8 mouse cellular contexts compared by ENCODE assay signal in genomic region chr9:46013616-46014015, GRCm38 (mm10). TPM values are rescaled to one million over a fixed set of nuclear protein-coding genes. Genes with fewer than 3 reads are reported as not detected.
DNase-seq lines count a peak whose midpoint lies in the region; ATAC-seq and TF ChIP-seq lines count a peak whose summit lies in the region.

No protein-coding gene starts in this region.

- no peak for TF ChIP-seq EP300 in heart, adult 2 months (IDR thresholded peaks at IDR 0.05; ENCODE audit: insufficient read depth, low read depth, low read length)

- peak overlapping the region; percentile 97 for H3K9ac ChIP-seq in heart, adult 2 months (ENCODE audit: low read depth, low read length)
- H3K9ac ChIP-seq in ES-E14 (ENCODE audit: insufficient read depth, low read depth, low read length, poor library complexity, severe bottlenecking) = peak overlapping the region; percentile 91
- H3K9ac ChIP-seq in forebrain, postnatal 0 days = peak overlapping the region; percentile 94
- peak overlapping the region; percentile 89 for H3K9ac ChIP-seq in liver, embryonic 16.5 days (ENCODE audit: low read depth, low read length)

- H3K4me3 ChIP-seq in heart, adult 2 months = peak overlapping the region; percentile 97
- H3K4me3 ChIP-seq in ES-E14 (ENCODE audit: insufficient read depth in 1 of 2, low read depth in 1 of 2, low read length in 2 of 2, poor library complexity in 1 of 2, severe bottlenecking in 1 of 2) = peak overlapping the region; percentile 83 to 98
- peak overlapping the region; percentile 97 for H3K4me3 ChIP-seq in forebrain, postnatal 0 days (ENCODE audit: low read depth, low read length)
- peak overlapping the region; percentile 87 for H3K4me3 ChIP-seq in liver, embryonic 16.5 days (ENCODE audit: low read depth, low read length)

- peaks cover 6% of the 10 kb centered on the region; the same call in 1 of the 2 replicates for H3K36me3 ChIP-seq in heart, adult 2 months (ENCODE audit: control insufficient read depth, insufficient read depth, low read length)
- no peaks in the 10 kb centered on the region; the same call in 1 of the 2 replicates for H3K36me3 ChIP-seq in ES-E14 (ENCODE audit: control insufficient read depth, insufficient read depth, low read length, poor library complexity, severe bottlenecking)
- peaks cover 3% of the 10 kb centered on the region; the same call in 1 of the 2 replicates for H3K36me3 ChIP-seq in forebrain, postnatal 0 days (ENCODE audit: insufficient read depth)
- no peaks in the 10 kb centered on the region for H3K36me3 ChIP-seq in liver, embryonic 16.5 days (ENCODE audit: control insufficient read depth, insufficient read depth)

- H3K27ac ChIP-seq in heart, adult 2 months = peak overlapping the region; percentile 98
- H3K27ac ChIP-seq in ES-E14 (ENCODE audit: insufficient read depth, low read depth, low read length, poor library complexity, severe bottlenecking) = no peak overlapping the region
- peak overlapping the region; percentile 88 for H3K27ac ChIP-seq in forebrain, postnatal 0 days (ENCODE audit: low read depth, low read length)
- peak overlapping the region; percentile 81 for H3K27ac ChIP-seq in liver, embryonic 16.5 days (ENCODE audit: low read length)

- H3K4me2 ChIP-seq in forebrain, postnatal 0 days (ENCODE audit: low read depth) = peak overlapping the region; percentile 64
- H3K4me2 ChIP-seq in liver, embryonic 16.5 days (ENCODE audit: low read depth, low read length) = peak overlapping the region; percentile 91

- H3K4me1 ChIP-seq in heart, adult 2 months (ENCODE audit: control insufficient read depth, insufficient read depth, low read length) = peaks cover 16% of the 10 kb centered on the region
- peaks cover 4 to 16% of the 10 kb centered on the region in 2 experiments; a peak in 3 of 4 replicates for H3K4me1 ChIP-seq in ES-E14 (ENCODE audit: control insufficient read depth in 2 of 2, insufficient read depth in 2 of 2, low read length in 2 of 2, poor library complexity in 1 of 2)
- H3K4me1 ChIP-seq in forebrain, postnatal 0 days (ENCODE audit: insufficient read depth) = peaks cover 22% of the 10 kb centered on the region
- peaks cover 37% of the 10 kb centered on the region for H3K4me1 ChIP-seq in liver, embryonic 16.5 days (ENCODE audit: control insufficient read depth, low read depth, low read length)

- intact Hi-C loops in heart, adult 2 months (cut with DNase I) = loop anchor here (2.0 kb wide), 1 partner anchor 171 kb away; no protein-coding TSS in a partner anchor
- intact Hi-C loops in heart, postnatal 36 days (cut with DNase I) = loop anchor here (2.0 to 5.0 kb wide), 3 partner anchors 49 to 177 kb away; no protein-coding TSS in a partner anchor
- intact Hi-C loops in left cerebral cortex, postnatal 14 days (cut with DNase I) = no loop called here

- DNase-seq in heart, adult 2 months = no peak
- DNase-seq in heart, postnatal 36 days = no peak
- no peak for DNase-seq in ES-E14 (ENCODE audit: low read depth, low spot score)
- DNase-seq in forebrain, postnatal 0 days = no peak
- DNase-seq in left cerebral cortex, postnatal 14 days (ENCODE audit: low spot score in 2 of 2) = no peak
- DNase-seq in layer of hippocampus, postnatal 14 days (ENCODE audit: low spot score in 2 of 2) = no peak
- DNase-seq in embryo, embryonic 9.5 days (ENCODE audit: extremely low spot score) = no peak

- 2% methylated on average over 5 of the region's 5 CpGs for WGBS in heart, adult 2 months
- WGBS in forebrain, postnatal 0 days = 3% methylated on average over 5 of the region's 5 CpGs
- 0% methylated on average over 5 of the region's 5 CpGs for WGBS in liver, embryonic 16.5 days (ENCODE audit: insufficient replicate concordance)

- H3K9me3 ChIP-seq in ES-E14 (ENCODE audit: control insufficient read depth, insufficient read depth, low read depth, low read length) = no peaks in the 10 kb centered on the region
- H3K9me3 ChIP-seq in forebrain, postnatal 0 days (ENCODE audit: low read length) = no peaks in the 10 kb centered on the region
- no peaks in the 10 kb centered on the region for H3K9me3 ChIP-seq in liver, embryonic 16.5 days (replicated peaks; ENCODE audit: control insufficient read depth, low read length)

- ATAC-seq in forebrain, postnatal 0 days = no peak
- ATAC-seq in liver, embryonic 16.5 days (ENCODE audit: low read depth) = no peak

- TF ChIP-seq CTCF in heart, adult 2 months (IDR thresholded peaks at IDR 0.05) = no peak
- TF ChIP-seq CTCF in forebrain, postnatal 0 days (IDR thresholded peaks at IDR 0.05; ENCODE audit: low read depth) = no peak

- H3K79me2 ChIP-seq in heart, adult 2 months (replicated peaks; ENCODE audit: control insufficient read depth, insufficient read depth, low read length) = peaks cover 4% of the 10 kb centered on the region; the same call in 1 of the 2 replicates

- in situ Hi-C loops in ES-E14 (cut with MboI; ENCODE audit: low sequenced_read_pairs in 2 of 2, unreplicated experiment in 2 of 2) = no loop called here

- no peaks in the 10 kb centered on the region for H3K27me3 ChIP-seq in heart, adult 2 months (ENCODE audit: control insufficient read depth, insufficient read depth, low read length)
- H3K27me3 ChIP-seq in forebrain, postnatal 0 days (ENCODE audit: insufficient read depth, low read length) = no peaks in the 10 kb centered on the region
- H3K27me3 ChIP-seq in liver, embryonic 16.5 days (ENCODE audit: control insufficient read depth, insufficient read depth, low read depth, low read length) = no peaks in the 10 kb centered on the region

- TF ChIP-seq POLR2A in heart, adult 2 months (IDR thresholded peaks at IDR 0.05; ENCODE audit: insufficient read depth, low read depth, low read length) = no peak

TF ChIP-seq in ES-E14, 5 proteins besides CTCF, POLR2A, EP300 and RAD21:
- TF ChIP-seq HCFC1 (IDR thresholded peaks at IDR 0.05; ENCODE audit: borderline replicate concordance, insufficient read depth, low read length) (no peak), ZNF384 (IDR thresholded peaks at IDR 0.05; ENCODE audit: low read depth, low read length) (no peak), MAFK (IDR thresholded peaks at IDR 0.05; ENCODE audit: insufficient read depth, low read depth, low read length) (no peak), ZC3H11A (IDR thresholded peaks at IDR 0.05; ENCODE audit: borderline replicate concordance, low read depth, low read length) (no peak), CHD2 (IDR thresholded peaks at IDR 0.05; ENCODE audit: low read depth, low read length) (no peak)

RNA-seq across cellular contexts. Expression of gene Sik3, which starts 1.0 kb away (rescaled TPM):
- total RNA-seq in heart, adult 2 months (2021) = 10 to 100 TPM; 62.1 to 81.1 TPM
- polyA plus RNA-seq in heart, adult 2 months (2012; rRNA removed) = 30.7 and 32.1 TPM in 2 replicates
- total RNA-seq in heart, postnatal 36 days (2021) = 10 to 100 TPM; 75.9 to 76.1 TPM
- 18.9 and 25.3 TPM in 2 replicates for total RNA-seq in ES-E14 (2012; rRNA removed)
- 24.2 and 27.9 TPM in 2 replicates for total RNA-seq in forebrain, postnatal 0 days (2014; rRNA removed)
- 8.4 and 9.3 TPM in 2 replicates for polyA plus RNA-seq in forebrain, postnatal 0 days (2015; fragmentation: Nextera tagmentation; extraction: Ambion mirVana)
- polyA plus RNA-seq in liver, embryonic 16.5 days (2015; fragmentation: Nextera tagmentation; extraction: Ambion mirVana) = 1.6 and 1.7 TPM in 2 replicates
- 100 to 1,000 TPM in 1 of 2 experiments, 10 to 100 TPM in 1; 95.0 to 103 TPM for total RNA-seq in left cerebral cortex, postnatal 14 days (2021)
- total RNA-seq in layer of hippocampus, postnatal 14 days (2021) = 100 to 1,000 TPM; 104 to 118 TPM

RNA-seq across cellular contexts. Expression of gene Pafah1b2, which starts 1.1 kb away (rescaled TPM):
- 10 to 100 TPM; 46.0 to 49.0 TPM for total RNA-seq in heart, adult 2 months (2021)
- polyA plus RNA-seq in heart, adult 2 months (2012; rRNA removed) = 17.1 and 28.8 TPM in 2 replicates
- 10 to 100 TPM; 48.1 to 50.0 TPM for total RNA-seq in heart, postnatal 36 days (2021)
- 51.1 and 64.9 TPM in 2 replicates for total RNA-seq in ES-E14 (2012; rRNA removed)
- total RNA-seq in forebrain, postnatal 0 days (2014; rRNA removed) = 318 and 354 TPM in 2 replicates
- polyA plus RNA-seq in forebrain, postnatal 0 days (2015; fragmentation: Nextera tagmentation; extraction: Ambion mirVana) = 222 and 258 TPM in 2 replicates
- 57.6 and 63.3 TPM in 2 replicates for polyA plus RNA-seq in liver, embryonic 16.5 days (2015; fragmentation: Nextera tagmentation; extraction: Ambion mirVana)
- total RNA-seq in left cerebral cortex, postnatal 14 days (2021) = 100 to 1,000 TPM; 212 to 230 TPM
- total RNA-seq in layer of hippocampus, postnatal 14 days (2021) = 100 to 1,000 TPM; 196 to 238 TPM

RNA-seq across cellular contexts. Expression of gene Sidt2, which starts 58.6 kb away (rescaled TPM):
- 10 to 100 TPM; 71.6 to 81.7 TPM for total RNA-seq in heart, adult 2 months (2021)
- 216 and 414 TPM in 2 replicates for polyA plus RNA-seq in heart, adult 2 months (2012; rRNA removed)
- 10 to 100 TPM; 79.7 to 89.1 TPM for total RNA-seq in heart, postnatal 36 days (2021)
- 44.7 and 50.3 TPM in 2 replicates for total RNA-seq in ES-E14 (2012; rRNA removed)
- total RNA-seq in forebrain, postnatal 0 days (2014; rRNA removed) = 65.6 and 77.5 TPM in 2 replicates
- 33.5 and 46.5 TPM in 2 replicates for polyA plus RNA-seq in forebrain, postnatal 0 days (2015; fragmentation: Nextera tagmentation; extraction: Ambion mirVana)
- polyA plus RNA-seq in liver, embryonic 16.5 days (2015; fragmentation: Nextera tagmentation; extraction: Ambion mirVana) = 18.5 and 20.5 TPM in 2 replicates
- 100 to 1,000 TPM; 112 to 116 TPM for total RNA-seq in left cerebral cortex, postnatal 14 days (2021)
- 100 to 1,000 TPM; 112 to 121 TPM for total RNA-seq in layer of hippocampus, postnatal 14 days (2021)
